Mouse (Mus musculus) cerebellum, adult 9-10 months (tissue): ENCODE data around the gene Fpr-rs7.

Experiments used
- DNase-seq: peaks from one replicate; pipeline ENCODE4 v3.0.0; 2022

The Fpr-rs7 gene

GRCm38 (mm10) chr17:20114126-20114525, at the start of gene Fpr-rs7:
Gene Fpr-rs7 (minus strand): TSS chr17:20114226.
- DNase-seq, result no peak

DNA sequence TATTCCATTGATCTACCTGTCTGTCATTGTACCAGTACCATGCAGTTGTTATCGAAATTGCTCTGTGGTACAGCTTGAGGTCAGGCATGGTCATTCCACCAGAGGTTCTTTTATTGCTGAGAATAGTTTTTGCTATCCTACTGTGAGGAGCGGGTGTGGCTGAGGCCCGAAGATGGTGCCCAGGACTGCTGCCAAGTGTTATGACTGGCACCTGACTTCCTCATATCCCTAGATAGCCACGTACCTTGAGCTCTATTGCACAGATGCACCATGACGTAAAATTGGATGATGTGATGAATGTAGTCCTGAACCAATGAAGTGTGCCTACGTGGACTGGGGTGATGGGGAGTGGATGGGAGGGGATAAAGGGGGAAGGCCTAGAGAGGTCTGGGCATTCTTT, 39.9 kb downstream of the Fpr-rs7 start:
- DNase-seq, result no peak

DNA sequence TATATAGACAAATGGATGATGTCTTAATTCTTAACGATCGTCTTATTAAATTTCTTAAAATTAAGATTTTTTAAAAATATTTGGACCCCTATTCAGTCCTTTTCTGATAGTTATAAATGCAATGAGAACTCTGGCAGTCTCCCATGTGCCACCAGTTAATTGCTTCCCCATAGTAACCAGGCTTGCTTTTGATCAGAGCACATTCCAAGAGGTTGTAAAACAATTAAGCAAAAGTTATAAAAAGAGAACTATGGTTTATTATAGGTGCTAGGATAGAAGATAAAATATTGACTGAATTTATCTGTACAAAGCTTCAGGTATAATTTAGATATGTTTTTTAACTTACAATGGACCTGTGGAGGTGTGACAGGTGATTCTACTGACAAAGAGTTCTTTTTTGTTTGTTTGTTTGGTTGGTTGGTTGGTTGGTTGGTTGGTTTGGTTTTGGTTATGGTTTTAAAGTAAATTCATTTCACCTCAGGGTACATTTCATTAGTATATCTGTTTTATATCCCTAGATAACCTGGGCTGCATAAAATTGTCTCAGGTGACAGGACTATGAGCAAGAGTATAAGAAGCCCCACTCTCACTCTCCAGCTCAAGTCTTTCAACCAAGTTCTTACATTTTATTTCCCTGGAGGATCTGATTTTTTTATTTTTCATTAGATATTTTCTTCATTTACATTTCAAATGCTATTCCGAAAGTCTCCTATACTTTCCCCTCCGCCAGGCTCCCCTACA, 42.2 kb downstream of the Fpr-rs7 start:
- no peak for DNase-seq
